Mouse (Mus musculus): ENCODE measurements around the gene Zranb3.

DNA sequence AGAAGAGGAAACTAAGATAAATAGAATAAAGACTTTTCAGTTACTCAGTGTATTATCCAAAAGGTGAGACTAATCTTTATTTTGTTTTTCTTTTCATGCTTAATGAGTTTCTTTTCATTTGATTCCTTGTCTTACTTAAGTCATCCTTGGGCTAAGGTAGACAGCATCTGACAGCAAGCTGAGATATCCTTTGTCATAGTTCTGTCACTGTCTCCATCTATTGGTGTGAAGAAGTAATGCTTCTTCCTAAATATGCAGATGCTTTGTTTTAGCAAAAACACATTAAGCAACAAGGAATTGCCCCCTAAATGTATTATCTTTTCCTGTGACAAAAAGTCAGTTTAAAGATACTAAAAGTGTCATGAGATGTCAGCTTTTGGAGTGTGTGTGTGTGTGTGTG, 38.2 kb upstream of the Zranb3 start:
- no peak for TF ChIP-seq POLR2A (IDR thresholded peaks at IDR 0.05; ENCODE audit: borderline replicate concordance, low read depth, low read length)
- no peak for TF ChIP-seq CTCF (IDR thresholded peaks at IDR 0.05; ENCODE audit: low read depth, low read length)
